Mouse (Mus musculus) left cerebral cortex, postnatal 36 days (tissue): ENCODE results near the gene Rps15. TPM values are rescaled to one million over a fixed set of nuclear protein-coding genes. Genes with fewer than 3 reads are reported as not detected.
A peak's percentile ranks its signal among the peaks of the same experiment; 100 is the strongest.

Experiments
- DNase-seq, 2 experiments: peaks; one replicate each; pipeline ENCODE4 v3.0.0; 2021 to 2022; ENCODE audit warnings: low spot score in 2 of 2, mixed read lengths in 1 of 2
- intact Hi-C: fragments of 180-260 bp; cut with DNase I; formaldehyde crosslinking; loops from one replicate; pipeline ENCODE4 v1.15.1; 2025
- microRNA-seq: library from miRNA; unstranded; fragments of <30 nt; microRNA quantifications from one replicate; pipeline ENCODE4 v1.2.0, GENCODE M21; 2022
- total RNA-seq, 2 experiments: library from RNA; stranded (reverse); gene quantifications; 2 replicates each; pipeline ENCODE4 v1.2.3; 2021

Rps15 gene
- total RNA-seq, 2 experiments from 2014 or later = 799 to 946 TPM

GRCm38 (mm10) chr10:80330084-80330483, 37.8 kb downstream of the Rps15 start:
- intact Hi-C loops = no loop called here
- no peak for DNase-seq

GRCm38 (mm10) chr10:80330888-80331287, 38.6 kb downstream of the Rps15 start:
- intact Hi-C loops = no loop called here
- no peak for DNase-seq

DNA sequence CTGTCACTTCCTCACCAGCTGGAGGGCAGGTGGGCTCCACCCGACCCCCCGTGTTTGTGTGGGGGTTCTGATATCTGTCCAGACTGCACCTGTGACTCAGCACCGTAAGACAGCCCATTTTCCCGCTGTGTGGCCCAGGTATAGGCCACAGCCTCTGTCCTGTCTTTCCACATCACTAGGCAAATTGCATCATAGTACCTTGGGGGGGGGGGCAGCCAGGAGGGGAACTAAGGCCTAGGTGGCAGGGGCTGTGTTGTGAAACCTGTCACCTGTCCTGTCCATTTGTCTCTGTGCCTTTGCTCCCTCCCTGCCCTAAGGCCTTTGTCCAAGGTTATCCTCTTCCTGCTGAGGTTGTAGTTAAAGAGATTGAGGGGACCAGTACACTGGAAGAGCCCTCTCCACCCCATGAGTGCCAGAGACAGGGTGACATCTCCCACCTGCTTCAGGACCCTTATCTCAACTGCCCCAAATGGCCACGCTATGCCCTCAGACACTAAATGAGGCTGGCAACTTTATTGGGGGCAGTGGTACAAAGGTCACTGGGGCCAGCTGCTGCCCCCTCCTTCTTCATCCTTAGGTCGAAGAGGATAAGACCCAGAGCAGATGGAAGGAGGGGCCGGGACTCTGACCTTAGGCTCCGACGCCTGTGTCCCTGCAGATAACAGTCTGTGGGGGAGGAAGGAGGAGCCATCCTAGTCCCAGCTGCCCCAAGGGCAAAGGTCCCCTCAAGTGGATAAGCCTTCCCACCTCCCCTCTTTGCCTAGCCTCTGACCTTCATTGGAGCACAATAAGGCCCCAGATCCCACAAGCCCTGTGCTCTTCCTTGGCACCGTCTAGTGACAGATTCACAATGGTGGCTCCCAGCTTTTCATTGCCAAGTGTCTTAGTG, 39.6 kb downstream of the Rps15 start:
- DNase-seq = no peak
- intact Hi-C loops = no loop called here

DNA sequence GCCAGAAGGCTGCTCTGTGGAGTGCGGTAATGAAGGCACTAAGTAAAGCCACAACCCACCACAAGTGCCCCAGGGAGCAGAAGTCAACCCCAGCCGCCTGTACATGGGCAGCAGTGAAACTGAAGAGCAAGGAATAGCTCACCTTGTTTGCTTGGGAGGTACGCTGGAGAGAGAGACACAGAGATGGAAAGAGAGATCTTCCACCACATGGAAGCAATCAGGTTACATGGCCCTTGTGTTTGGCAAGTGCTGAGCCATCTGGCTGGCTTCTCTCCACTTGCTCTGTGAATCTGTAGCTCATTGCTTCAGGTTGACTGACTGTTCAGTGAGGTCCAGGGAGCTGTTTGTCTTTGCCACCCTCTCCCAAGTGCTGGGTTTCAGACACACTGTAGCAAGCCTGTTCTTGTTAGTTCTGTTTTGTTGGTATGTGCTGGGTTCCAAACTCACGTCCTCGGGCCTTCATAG, 40.3 kb downstream of the Rps15 start:
- intact Hi-C loops = no loop called here
- DNase-seq = no peak

DNA sequence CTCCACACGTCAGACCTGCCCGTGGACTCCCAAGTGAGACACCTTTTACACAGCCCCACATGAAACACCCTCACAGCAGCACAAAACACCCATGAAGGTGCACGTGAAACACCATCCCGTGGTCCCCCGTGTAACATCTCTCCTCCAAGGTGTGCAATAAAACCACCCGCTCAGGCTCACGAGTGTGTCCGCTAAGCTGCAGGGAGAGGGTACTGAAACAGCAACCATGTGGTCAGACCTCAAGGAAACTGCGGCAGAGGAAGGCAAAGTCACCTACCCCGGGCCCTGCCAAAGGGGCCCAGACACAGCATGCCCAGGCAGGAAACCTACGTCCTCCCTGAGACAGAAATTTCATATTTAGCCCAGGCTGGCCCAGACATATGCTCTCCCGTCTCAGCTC, 44.0 kb downstream of the Rps15 start:
- intact Hi-C loops = no loop called here
- DNase-seq = no peak

DNA sequence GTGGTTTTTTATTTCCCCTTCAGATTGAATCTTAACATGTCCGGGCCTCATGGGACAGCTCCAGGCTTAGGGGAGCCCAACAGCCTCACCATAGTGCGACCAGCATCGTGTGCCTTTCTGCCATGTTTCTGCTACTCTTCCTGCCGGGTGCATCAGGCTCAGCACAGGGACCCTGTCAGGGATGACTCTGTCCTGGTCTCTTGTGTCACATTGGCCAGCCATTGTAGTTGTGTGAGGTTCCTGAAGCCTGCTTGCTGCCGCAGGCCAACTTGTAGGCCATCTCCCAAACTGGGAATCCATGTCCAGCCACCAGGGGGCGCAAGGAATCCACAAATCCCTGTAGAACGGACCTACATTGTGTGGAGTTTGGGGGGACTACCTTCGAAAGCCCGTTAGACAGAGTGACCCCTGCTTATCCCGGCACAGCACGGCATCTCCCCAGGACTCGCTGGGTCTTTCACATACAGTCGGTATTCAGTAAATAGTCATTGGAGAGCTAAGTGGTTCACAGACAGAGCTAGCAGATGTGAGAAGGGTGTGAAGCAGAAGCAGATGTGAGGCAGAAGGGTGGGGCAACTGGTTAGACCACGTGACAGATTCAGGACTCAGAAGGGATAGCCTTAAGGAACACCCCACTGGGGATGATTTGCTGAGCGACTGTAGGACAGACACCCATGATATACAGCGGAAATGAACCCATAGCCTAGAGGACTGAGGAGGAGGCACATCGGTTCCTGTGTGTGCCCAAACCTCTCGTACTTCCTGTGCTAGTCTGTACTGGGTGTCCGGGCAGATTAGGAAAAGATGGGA, 47.9 kb downstream of the Rps15 start:
- peak; percentile 79 to 82 for DNase-seq
- intact Hi-C loops = loop anchor here (2.0 kb wide), 1 partner anchor 35 kb away; no protein-coding TSS in a partner anchor

DNA sequence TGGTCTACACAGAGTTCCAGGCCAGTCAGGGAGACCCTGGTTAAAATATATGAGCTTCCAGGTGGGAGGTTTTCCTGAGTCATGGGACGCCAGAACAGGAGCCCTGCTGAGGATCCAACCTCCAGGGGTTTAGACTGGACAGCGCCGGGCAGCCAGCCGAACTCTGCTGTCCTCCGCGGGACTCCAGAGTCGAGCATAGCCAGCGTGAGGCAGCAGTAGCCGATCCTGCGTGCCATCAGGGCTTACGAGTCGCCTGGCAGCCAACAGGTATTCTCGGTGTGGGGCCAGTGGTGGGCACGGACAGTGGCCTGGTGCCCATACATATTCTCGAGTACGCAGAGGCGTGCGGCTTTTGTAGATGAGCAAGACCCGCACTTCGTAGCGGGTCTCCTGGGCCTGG, 48.8 kb downstream of the Rps15 start:
- intact Hi-C loops = loop anchor here (2.0 kb wide), 1 partner anchor 34 kb away; no protein-coding TSS in a partner anchor
- DNase-seq = no peak

- intact Hi-C loops = loop anchor here (2.0 kb wide), 1 partner anchor 33 kb away; no protein-coding TSS in a partner anchor
- no peak for DNase-seq
Measured at GRCm38 (mm10) chr10:80341491-80342304, 49.4 kb downstream of the Rps15 start.

GRCm38 (mm10) chr10:80342305-80342748, 50.1 kb downstream of the Rps15 start:
- intact Hi-C loops = no loop called here
- no peak for DNase-seq

- DNase-seq = no peak
- intact Hi-C loops = no loop called here
Measured at GRCm38 (mm10) chr10:80342749-80343424, 50.6 kb downstream of the Rps15 start.

- DNase-seq = no peak
- intact Hi-C loops = no loop called here
Measured at GRCm38 (mm10) chr10:80343425-80343895, 51.2 kb downstream of the Rps15 start.

Small RNA genes within 50 kb of the gene (microRNA-seq; reads per million reads assigned to microRNA genes)
- 1.8 reads per million for gene Mir6911

Other genes starting within 250 kb of the Rps15 start
- gene Gpx4, start 245.3 kb upstream of the Rps15 start, total RNA-seq = 100 to 1,000 TPM; 468 to 559 TPM
- 10 to 100 TPM; 14.5 to 25.5 TPM for gene Sbno2, start 186.9 kb upstream of the Rps15 start, total RNA-seq
- 100 to 1,000 TPM in 1 of 2 experiments, 10 to 100 TPM in 1; 94.4 to 100 TPM for gene Stk11, start 176.7 kb upstream of the Rps15 start, total RNA-seq
- 100 to 1,000 TPM; 334 to 384 TPM for gene Atp5d, start 153.8 kb upstream of the Rps15 start, total RNA-seq
- 100 to 1,000 TPM; 431 to 463 TPM for gene Cbarp, start 151.6 kb upstream of the Rps15 start, total RNA-seq
- 10 to 100 TPM; 76.2 to 78.8 TPM for gene Midn, start 144.2 kb upstream of the Rps15 start, total RNA-seq
- 10 to 100 TPM; 94.7 to 96.7 TPM for gene Cirbp, start 126.5 kb upstream of the Rps15 start, total RNA-seq
- gene 1600002K03Rik, start 119.5 kb upstream of the Rps15 start, total RNA-seq = 1 to 10 TPM; 7.5 to 7.6 TPM
- gene Efna2, start 113.0 kb upstream of the Rps15 start, total RNA-seq = 1 to 10 TPM; 8.9 to 9.0 TPM
- 10 to 100 TPM; 35.9 to 43.8 TPM for gene Mum1, start 66.0 kb upstream of the Rps15 start, total RNA-seq
- gene Ndufs7, start 43.3 kb upstream of the Rps15 start, total RNA-seq = 100 to 1,000 TPM; 185 to 213 TPM
- 10 to 100 TPM; 22.5 to 43.9 TPM for gene Gamt, start 31.4 kb upstream of the Rps15 start, total RNA-seq
- gene Dazap1, start 31.0 kb upstream of the Rps15 start, total RNA-seq = 10 to 100 TPM; 71.7 to 99.0 TPM
- 100 to 1,000 TPM; 105 to 116 TPM for gene Apc2, start 3.5 kb downstream of the Rps15 start, total RNA-seq
- gene 2310011J03Rik, start 28.1 kb downstream of the Rps15 start, total RNA-seq = 10 to 100 TPM; 26.6 to 30.1 TPM
- gene Pcsk4, start 37.0 kb downstream of the Rps15 start, total RNA-seq = 1 to 10 TPM; 4.9 to 6.2 TPM
- 10 to 100 TPM; 10.6 to 11.5 TPM for gene Reep6, start 37.5 kb downstream of the Rps15 start, total RNA-seq
- gene Adamtsl5, start 56.0 kb downstream of the Rps15 start, total RNA-seq = 10 to 100 TPM in 1 of 2 experiments, 1 to 10 TPM in 1; 7.5 to 10.0 TPM
- 10 to 100 TPM; 16.9 to 33.1 TPM for gene Plk5, start 64.0 kb downstream of the Rps15 start, total RNA-seq
- 10 to 100 TPM; 18.1 to 23.4 TPM for gene Mex3d, start 95.2 kb downstream of the Rps15 start, total RNA-seq
- gene Mbd3, start 107.1 kb downstream of the Rps15 start, total RNA-seq = 100 to 1,000 TPM; 147 to 150 TPM
- gene Uqcr11, start 114.4 kb downstream of the Rps15 start, total RNA-seq = 100 to 1,000 TPM; 411 to 444 TPM
- gene Tcf3, start 141.2 kb downstream of the Rps15 start, total RNA-seq = 10 to 100 TPM; 26.0 to 28.3 TPM
- gene Onecut3, start 202.4 kb downstream of the Rps15 start, total RNA-seq = not detected
- gene Atp8b3, start 246.7 kb downstream of the Rps15 start, total RNA-seq = under 1 TPM; 0.20 to 0.27 TPM